Mouse (Mus musculus): ENCODE results near the gene Kars. TPM values are rescaled to one million over a fixed set of nuclear protein-coding genes. Genes with fewer than 3 reads are reported as not detected.

Kars gene
- polyA plus RNA-seq, 1 experiment: 199 TPM

GRCm38 (mm10) chr8:111964849-111965561 lies 46.1 kb downstream of the Kars start:
- H3K79me2 ChIP-seq (ENCODE audit: control insufficient read depth, insufficient read depth): no peaks in the 10 kb centered on the region
- H3K4me3 ChIP-seq: no peak overlapping the region
- no peaks in the 10 kb centered on the region for H3K36me3 ChIP-seq (ENCODE audit: control insufficient read depth, insufficient read depth)
- TF ChIP-seq MYOD1 (IDR thresholded peaks at IDR 0.05; ENCODE audit: control insufficient read depth in 1 of 3, insufficient read length in 2 of 3, low read depth in 2 of 3) (no peak), MAX (IDR thresholded peaks at IDR 0.05; ENCODE audit: low read depth) (no peak), REST (IDR thresholded peaks at IDR 0.05; ENCODE audit: insufficient read depth, insufficient read length) (no peak), POLR2AphosphoS2 (IDR thresholded peaks at IDR 0.05; ENCODE audit: insufficient read length, low read depth) (no peak), CEBPB (IDR thresholded peaks at IDR 0.05; ENCODE audit: insufficient read depth, poor library complexity, severe bottlenecking) (no peak), E2F4 (IDR thresholded peaks at IDR 0.05; ENCODE audit: insufficient read depth) (no peak), MYOG (IDR thresholded peaks at IDR 0.05; ENCODE audit: control insufficient read depth in 1 of 3, insufficient read depth in 1 of 3, insufficient read length in 2 of 3, low read depth in 2 of 3) (no peak), TCF12 (IDR thresholded peaks at IDR 0.05; ENCODE audit: insufficient read depth, poor library complexity, severe bottlenecking) (no peak), POLR2A (IDR thresholded peaks at IDR 0.05; ENCODE audit: insufficient read length, low read depth) (no peak), TCF3 (IDR thresholded peaks at IDR 0.05; ENCODE audit: insufficient read length, low read depth) (no peak), USF1 (IDR thresholded peaks at IDR 0.05; ENCODE audit: low read depth) (no peak), SRF (IDR thresholded peaks at IDR 0.05; ENCODE audit: control insufficient read depth, insufficient read length, low read depth) (no peak)
- no peak overlapping the region for H3ac ChIP-seq (ENCODE audit: control insufficient read depth, insufficient read length)
- H3K27me3 ChIP-seq (ENCODE audit: control insufficient read depth, insufficient read depth, insufficient read length): no peaks in the 10 kb centered on the region
- no peak overlapping the region for H3K4me2 ChIP-seq (ENCODE audit: low read depth)

DNA sequence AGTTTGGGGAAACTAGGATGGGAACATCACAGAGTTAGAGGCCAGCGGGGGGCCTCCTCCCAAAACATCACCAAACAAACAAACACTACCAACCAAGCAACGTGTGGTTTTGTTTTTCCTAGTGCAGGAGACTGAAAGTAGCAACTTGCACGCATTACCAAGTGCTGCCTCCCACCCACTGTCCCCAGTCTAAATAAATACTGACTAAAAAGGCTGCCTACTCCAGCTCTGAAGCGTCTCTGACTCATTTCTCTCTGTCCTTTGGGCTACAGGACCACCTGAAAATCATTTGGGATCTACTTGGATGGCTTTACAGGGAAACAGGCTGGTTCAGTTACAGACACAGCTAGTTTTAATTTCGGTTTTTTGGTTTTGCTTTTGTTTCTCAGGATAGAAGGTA lies 46.8 kb downstream of the Kars start:
- no peaks in the 10 kb centered on the region for H3K79me2 ChIP-seq (ENCODE audit: control insufficient read depth, insufficient read depth)
- no peak for TF ChIP-seq MAX (IDR thresholded peaks at IDR 0.05; ENCODE audit: low read depth)
- TF ChIP-seq MYOD1 (IDR thresholded peaks at IDR 0.05; ENCODE audit: control insufficient read depth in 1 of 3, insufficient read length in 2 of 3, low read depth in 2 of 3): no peak
- TF ChIP-seq E2F4 (IDR thresholded peaks at IDR 0.05; ENCODE audit: insufficient read depth): no peak
- TF ChIP-seq CEBPB (IDR thresholded peaks at IDR 0.05; ENCODE audit: insufficient read depth, poor library complexity, severe bottlenecking): no peak
- no peak for TF ChIP-seq POLR2A (IDR thresholded peaks at IDR 0.05; ENCODE audit: insufficient read length, low read depth)
- TF ChIP-seq SRF (IDR thresholded peaks at IDR 0.05; ENCODE audit: control insufficient read depth, insufficient read length, low read depth): no peak
- no peak for TF ChIP-seq REST (IDR thresholded peaks at IDR 0.05; ENCODE audit: insufficient read depth, insufficient read length)
- no peak for TF ChIP-seq TCF3 (IDR thresholded peaks at IDR 0.05; ENCODE audit: insufficient read length, low read depth)
- TF ChIP-seq POLR2AphosphoS2 (IDR thresholded peaks at IDR 0.05; ENCODE audit: insufficient read length, low read depth): no peak
- no peak for TF ChIP-seq TCF12 (IDR thresholded peaks at IDR 0.05; ENCODE audit: insufficient read depth, poor library complexity, severe bottlenecking)
- no peak for TF ChIP-seq USF1 (IDR thresholded peaks at IDR 0.05; ENCODE audit: low read depth)
- TF ChIP-seq MYOG (IDR thresholded peaks at IDR 0.05; ENCODE audit: control insufficient read depth in 1 of 3, insufficient read depth in 1 of 3, insufficient read length in 2 of 3, low read depth in 2 of 3): no peak
- no peaks in the 10 kb centered on the region for H3K36me3 ChIP-seq (ENCODE audit: control insufficient read depth, insufficient read depth)
- H3K27me3 ChIP-seq (ENCODE audit: control insufficient read depth, insufficient read depth, insufficient read length): no peaks in the 10 kb centered on the region
- H3K4me3 ChIP-seq: no peak overlapping the region
- H3K4me2 ChIP-seq (ENCODE audit: low read depth): peak overlapping the region; percentile 35
- H3ac ChIP-seq (ENCODE audit: control insufficient read depth, insufficient read length): no peak overlapping the region

- Histone ChIP-seq H3K27me3 (ENCODE audit: control insufficient read depth, insufficient read depth, insufficient read length) (no peaks in the 10 kb centered on the region), H3K79me2 (ENCODE audit: control insufficient read depth, insufficient read depth) (no peaks in the 10 kb centered on the region), H3K36me3 (ENCODE audit: control insufficient read depth, insufficient read depth) (no peaks in the 10 kb centered on the region), H3K4me2 (ENCODE audit: low read depth) (no peak overlapping the region), H3K4me3 (no peak overlapping the region), H3ac (ENCODE audit: control insufficient read depth, insufficient read length) (no peak overlapping the region)
- TF ChIP-seq POLR2AphosphoS2 (IDR thresholded peaks at IDR 0.05; ENCODE audit: insufficient read length, low read depth) (no peak), SRF (IDR thresholded peaks at IDR 0.05; ENCODE audit: control insufficient read depth, insufficient read length, low read depth) (no peak), MYOG (IDR thresholded peaks at IDR 0.05; ENCODE audit: control insufficient read depth in 1 of 3, insufficient read depth in 1 of 3, insufficient read length in 2 of 3, low read depth in 2 of 3) (no peak), TCF12 (IDR thresholded peaks at IDR 0.05; ENCODE audit: insufficient read depth, poor library complexity, severe bottlenecking) (no peak), CEBPB (IDR thresholded peaks at IDR 0.05; ENCODE audit: insufficient read depth, poor library complexity, severe bottlenecking) (no peak), POLR2A (IDR thresholded peaks at IDR 0.05; ENCODE audit: insufficient read length, low read depth) (no peak), USF1 (IDR thresholded peaks at IDR 0.05; ENCODE audit: low read depth) (no peak), E2F4 (IDR thresholded peaks at IDR 0.05; ENCODE audit: insufficient read depth) (no peak), REST (IDR thresholded peaks at IDR 0.05; ENCODE audit: insufficient read depth, insufficient read length) (no peak), MYOD1 (IDR thresholded peaks at IDR 0.05; ENCODE audit: control insufficient read depth in 1 of 3, insufficient read length in 2 of 3, low read depth in 2 of 3) (no peak), TCF3 (IDR thresholded peaks at IDR 0.05; ENCODE audit: insufficient read length, low read depth) (no peak), MAX (IDR thresholded peaks at IDR 0.05; ENCODE audit: low read depth) (no peak)
Measured at GRCm38 (mm10) chr8:111963546-111963945, 47.6 kb downstream of the Kars start.

GRCm38 (mm10) chr8:111963091-111963490 lies 48.0 kb downstream of the Kars start:
- no peak for TF ChIP-seq MYOG (IDR thresholded peaks at IDR 0.05; ENCODE audit: control insufficient read depth in 1 of 3, insufficient read depth in 1 of 3, insufficient read length in 2 of 3, low read depth in 2 of 3)
- TF ChIP-seq MAX (IDR thresholded peaks at IDR 0.05; ENCODE audit: low read depth): no peak
- no peak for TF ChIP-seq MYOD1 (IDR thresholded peaks at IDR 0.05; ENCODE audit: control insufficient read depth in 1 of 3, insufficient read length in 2 of 3, low read depth in 2 of 3)
- no peak for TF ChIP-seq CEBPB (IDR thresholded peaks at IDR 0.05; ENCODE audit: insufficient read depth, poor library complexity, severe bottlenecking)
- no peak for TF ChIP-seq USF1 (IDR thresholded peaks at IDR 0.05; ENCODE audit: low read depth)
- no peak for TF ChIP-seq SRF (IDR thresholded peaks at IDR 0.05; ENCODE audit: control insufficient read depth, insufficient read length, low read depth)
- no peak for TF ChIP-seq TCF12 (IDR thresholded peaks at IDR 0.05; ENCODE audit: insufficient read depth, poor library complexity, severe bottlenecking)
- TF ChIP-seq POLR2AphosphoS2 (IDR thresholded peaks at IDR 0.05; ENCODE audit: insufficient read length, low read depth): no peak
- no peak for TF ChIP-seq REST (IDR thresholded peaks at IDR 0.05; ENCODE audit: insufficient read depth, insufficient read length)
- no peak for TF ChIP-seq POLR2A (IDR thresholded peaks at IDR 0.05; ENCODE audit: insufficient read length, low read depth)
- TF ChIP-seq E2F4 (IDR thresholded peaks at IDR 0.05; ENCODE audit: insufficient read depth): no peak
- no peak for TF ChIP-seq TCF3 (IDR thresholded peaks at IDR 0.05; ENCODE audit: insufficient read length, low read depth)
- no peak overlapping the region for H3K4me3 ChIP-seq
- H3K79me2 ChIP-seq (ENCODE audit: control insufficient read depth, insufficient read depth): no peaks in the 10 kb centered on the region
- H3K4me2 ChIP-seq (ENCODE audit: low read depth): no peak overlapping the region
- H3K36me3 ChIP-seq (ENCODE audit: control insufficient read depth, insufficient read depth): no peaks in the 10 kb centered on the region
- no peaks in the 10 kb centered on the region for H3K27me3 ChIP-seq (ENCODE audit: control insufficient read depth, insufficient read depth, insufficient read length)
- H3ac ChIP-seq (ENCODE audit: control insufficient read depth, insufficient read length): no peak overlapping the region
